Mouse (Mus musculus): ENCODE results near the gene Ston2. TPM values are rescaled to one million over a fixed set of nuclear protein-coding genes. Genes with fewer than 3 reads are reported as not detected.
"Not testable (repeated sequence)": the region's sequence is repeated elsewhere in the genome, so short reads cannot be mapped to it uniquely, and the experiment has no call there.

The Ston2 gene
- total and polyA plus RNA-seq, 2 experiments from 2014 or later: 7.7 to 21.9 TPM

- Histone ChIP-seq H3K4me3 (ENCODE audit: low read length) (no peak overlapping the region), H3K4me2 (ENCODE audit: low read depth, low read length) (no peak overlapping the region), H3K4me1 (ENCODE audit: insufficient read depth, low read length) (no peaks in the 10 kb centered on the region), H3K9ac (replicated peaks; ENCODE audit: low read length) (no peak overlapping the region), H3K27me3 (ENCODE audit: insufficient read depth, low read length) (no peaks in the 10 kb centered on the region), H3K27ac (no peak overlapping the region), H3K36me3 (ENCODE audit: insufficient read depth, low read length) (no peaks in the 10 kb centered on the region), H3K9me3 (ENCODE audit: low read length) (no peaks in the 10 kb centered on the region)
- DNase-seq (ENCODE audit: low spot score): no peak
- ATAC-seq: no peak
- TF ChIP-seq CTCF (IDR thresholded peaks at IDR 0.05; ENCODE audit: low read depth): no peak
- 84% methylated on average over 4 of the region's 4 CpGs for WGBS
Measured at GRCm38 (mm10) chr12:91791822-91792221, 3.6 kb upstream of the Ston2 start.

- Histone ChIP-seq H3K9ac (replicated peaks; ENCODE audit: low read length) (no peak overlapping the region), H3K9me3 (ENCODE audit: low read length) (no peaks in the 10 kb centered on the region), H3K36me3 (ENCODE audit: insufficient read depth, low read length) (no peaks in the 10 kb centered on the region), H3K27ac (no peak overlapping the region), H3K27me3 (ENCODE audit: insufficient read depth, low read length) (no peaks in the 10 kb centered on the region), H3K4me2 (ENCODE audit: low read depth, low read length) (no peak overlapping the region), H3K4me1 (ENCODE audit: insufficient read depth, low read length) (no peaks in the 10 kb centered on the region), H3K4me3 (ENCODE audit: low read length) (no peak overlapping the region)
- 51% methylated on average over 6 of the region's 6 CpGs for WGBS
- TF ChIP-seq CTCF (IDR thresholded peaks at IDR 0.05; ENCODE audit: low read depth): peak; percentile 80
- ATAC-seq: peak; percentile 61; the same call in 1 of the 2 replicates
- peak; percentile 75 for DNase-seq (ENCODE audit: low spot score)
Measured at GRCm38 (mm10) chr12:91789801-91790200, 1.6 kb upstream of the Ston2 start.

GRCm38 (mm10) chr12:91788446-91788845, 259 bp upstream of the Ston2 start:
- WGBS: 69% methylated on average over 3 of the region's 3 CpGs
- DNase-seq (ENCODE audit: low spot score); H3K4me1 ChIP-seq (ENCODE audit: insufficient read depth, low read length); H3K4me3 ChIP-seq (ENCODE audit: low read length); H3K9ac ChIP-seq (replicated peaks; ENCODE audit: low read length); H3K9me3 ChIP-seq (ENCODE audit: low read length); ATAC-seq; H3K4me2 ChIP-seq (ENCODE audit: low read depth, low read length); H3K36me3 ChIP-seq (ENCODE audit: insufficient read depth, low read length); H3K27ac ChIP-seq; H3K27me3 ChIP-seq (ENCODE audit: insufficient read depth, low read length): not testable (repeated sequence)
- TF ChIP-seq CTCF (IDR thresholded peaks at IDR 0.05; ENCODE audit: low read depth): peak; percentile 13; the same call in 1 of the 2 replicates

- Histone ChIP-seq H3K36me3 (ENCODE audit: insufficient read depth, low read length) (no peaks in the 10 kb centered on the region), H3K9ac (replicated peaks; ENCODE audit: low read length) (no peak overlapping the region), H3K4me3 (ENCODE audit: low read length) (no peak overlapping the region), H3K4me2 (ENCODE audit: low read depth, low read length) (no peak overlapping the region), H3K4me1 (ENCODE audit: insufficient read depth, low read length) (no peaks in the 10 kb centered on the region), H3K27ac (no peak overlapping the region), H3K27me3 (ENCODE audit: insufficient read depth, low read length) (no peaks in the 10 kb centered on the region), H3K9me3 (ENCODE audit: low read length) (no peaks in the 10 kb centered on the region)
- TF ChIP-seq CTCF (IDR thresholded peaks at IDR 0.05; ENCODE audit: low read depth): no peak
- 61% methylated on average over 10 of the region's 10 CpGs for WGBS
- no peak for DNase-seq (ENCODE audit: low spot score)
- peak; percentile 40; the same call in 1 of the 2 replicates for ATAC-seq
Measured at GRCm38 (mm10) chr12:91786355-91786754, 1.8 kb downstream of the Ston2 start.

GRCm38 (mm10) chr12:91781432-91781831, 6.8 kb downstream of the Ston2 start:
- DNase-seq (ENCODE audit: low spot score): no peak
- Histone ChIP-seq H3K4me3 (ENCODE audit: low read length) (no peak overlapping the region), H3K36me3 (ENCODE audit: insufficient read depth, low read length) (no peaks in the 10 kb centered on the region), H3K27me3 (ENCODE audit: insufficient read depth, low read length) (no peaks in the 10 kb centered on the region), H3K9me3 (ENCODE audit: low read length) (no peaks in the 10 kb centered on the region), H3K27ac (no peak overlapping the region), H3K4me2 (ENCODE audit: low read depth, low read length) (no peak overlapping the region), H3K9ac (replicated peaks; ENCODE audit: low read length) (no peak overlapping the region), H3K4me1 (ENCODE audit: insufficient read depth, low read length) (no peaks in the 10 kb centered on the region)
- TF ChIP-seq CTCF (IDR thresholded peaks at IDR 0.05; ENCODE audit: low read depth): no peak
- 89% methylated on average over 5 of the region's 5 CpGs for WGBS
- ATAC-seq: no peak

GRCm38 (mm10) chr12:91780531-91780930, 7.7 kb downstream of the Ston2 start:
- H3K4me3 ChIP-seq (ENCODE audit: low read length): no peak overlapping the region
- WGBS: 81% methylated on average over 3 of the region's 3 CpGs
- no peak overlapping the region for H3K27ac ChIP-seq
- H3K4me2 ChIP-seq (ENCODE audit: low read depth, low read length): no peak overlapping the region
- no peaks in the 10 kb centered on the region for H3K27me3 ChIP-seq (ENCODE audit: insufficient read depth, low read length)
- no peak for TF ChIP-seq CTCF (IDR thresholded peaks at IDR 0.05; ENCODE audit: low read depth)
- DNase-seq (ENCODE audit: low spot score): no peak
- H3K9ac ChIP-seq (replicated peaks; ENCODE audit: low read length): no peak overlapping the region
- H3K9me3 ChIP-seq (ENCODE audit: low read length): no peaks in the 10 kb centered on the region
- no peaks in the 10 kb centered on the region for H3K4me1 ChIP-seq (ENCODE audit: insufficient read depth, low read length)
- no peak for ATAC-seq
- H3K36me3 ChIP-seq (ENCODE audit: insufficient read depth, low read length): no peaks in the 10 kb centered on the region

- H3K4me3 ChIP-seq (ENCODE audit: low read length): peak overlapping the region; percentile 58
- TF ChIP-seq CTCF (IDR thresholded peaks at IDR 0.05; ENCODE audit: low read depth): no peak
- H3K36me3 ChIP-seq (ENCODE audit: insufficient read depth, low read length): no peaks in the 10 kb centered on the region
- peak; percentile 90 for DNase-seq (ENCODE audit: low spot score)
- H3K9ac ChIP-seq (replicated peaks; ENCODE audit: low read length): peak overlapping the region; percentile 40
- ATAC-seq: peak; percentile 94
- no peaks in the 10 kb centered on the region for H3K27me3 ChIP-seq (ENCODE audit: insufficient read depth, low read length)
- no peaks in the 10 kb centered on the region for H3K9me3 ChIP-seq (ENCODE audit: low read length)
- peak overlapping the region; percentile 84 for H3K4me2 ChIP-seq (ENCODE audit: low read depth, low read length)
- H3K4me1 ChIP-seq (ENCODE audit: insufficient read depth, low read length): no peaks in the 10 kb centered on the region
- under 1% methylated on average over 35 of the region's 35 CpGs for WGBS
- peak overlapping the region; percentile 54; the same call in 1 of the 2 replicates for H3K27ac ChIP-seq
Measured at GRCm38 (mm10) chr12:91779004-91779365, 9.2 kb downstream of the Ston2 start.

All from hindbrain, postnatal 0 days (tissue).